Mouse (Mus musculus) induced T-regulatory cell, adult 2 months (primary cell): Measurements from ENCODE around the gene Adam23.
A peak's percentile ranks its signal among the peaks of the same experiment; 100 is the strongest.
"Not testable (repeated sequence)": the region's sequence is repeated elsewhere in the genome, so short reads cannot be mapped to it uniquely, and the experiment has no call there.

ENCODE experiments used
- DNase-seq: peaks from one replicate; pipeline ENCODE4 v3.0.0-alpha.2; 2012; ENCODE audit warnings: low read depth

The Adam23 gene

DNA sequence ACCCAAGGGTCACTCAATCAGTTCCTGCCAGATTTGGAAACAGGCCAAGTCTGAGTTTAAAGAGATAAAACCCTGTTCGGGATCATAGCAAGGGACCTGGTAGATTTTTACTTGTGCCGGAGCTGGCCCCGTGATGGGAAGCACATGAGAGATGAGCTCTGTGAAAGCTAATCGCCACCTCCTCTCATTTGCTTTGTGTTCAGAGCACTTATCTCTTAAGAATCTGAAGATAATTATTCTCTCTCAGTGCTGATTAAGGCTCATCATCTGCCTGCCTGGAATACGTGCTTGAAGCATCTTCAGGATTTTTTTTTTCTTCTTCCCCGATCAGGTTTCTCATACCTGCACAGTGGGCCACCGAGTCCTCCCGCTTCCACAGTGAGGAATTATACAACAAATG, 133.5 kb downstream of the Adam23 start:
- DNase-seq, result no peak

DNA sequence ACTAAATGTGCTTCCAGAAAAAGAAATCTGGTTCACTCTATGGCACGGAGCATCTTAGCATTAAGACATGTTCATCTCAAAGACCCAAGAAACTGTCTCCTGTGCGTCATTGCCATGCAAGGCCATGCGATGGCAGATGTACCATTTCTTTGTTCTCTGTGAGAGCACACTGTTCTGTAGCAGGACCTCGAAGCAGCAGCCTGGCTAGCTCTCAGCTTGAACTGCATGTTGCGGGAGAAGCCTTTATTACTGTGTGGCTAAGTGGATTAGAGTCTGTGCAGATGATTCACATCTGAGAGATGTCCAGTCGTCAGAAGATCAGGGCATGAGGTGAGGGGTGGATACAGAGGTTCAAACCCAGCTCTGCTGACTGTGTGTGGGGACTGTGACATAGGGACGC, 141.2 kb downstream of the Adam23 start:
- DNase-seq, result no peak

- DNase-seq, result no peak
Observed at GRCm38 (mm10) chr1:63603870-63604500, 158.3 kb downstream of the Adam23 start.

DNA sequence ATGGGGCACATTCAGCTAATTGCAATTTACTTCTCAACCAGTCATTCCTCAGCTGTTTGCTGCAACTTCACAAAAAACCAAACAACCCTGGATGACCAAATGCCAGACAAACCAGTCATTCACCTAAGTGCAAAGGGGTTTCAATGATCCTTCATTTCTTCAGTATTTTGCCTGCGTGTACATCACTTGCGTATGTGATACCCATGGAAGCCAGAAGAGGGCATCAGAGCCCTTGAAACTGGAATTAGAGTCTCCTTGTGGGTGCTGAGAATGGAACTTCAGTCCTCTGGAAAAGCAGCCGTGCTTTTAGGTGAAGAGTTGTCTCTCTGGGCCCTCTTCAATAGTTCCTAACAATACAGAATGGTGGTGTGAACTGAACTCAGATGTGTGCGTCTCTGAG, 163.9 kb downstream of the Adam23 start:
- no peak for DNase-seq

GRCm38 (mm10) chr1:63614594-63614993, 168.9 kb downstream of the Adam23 start:
- DNase-seq, result peak; percentile 10

DNA sequence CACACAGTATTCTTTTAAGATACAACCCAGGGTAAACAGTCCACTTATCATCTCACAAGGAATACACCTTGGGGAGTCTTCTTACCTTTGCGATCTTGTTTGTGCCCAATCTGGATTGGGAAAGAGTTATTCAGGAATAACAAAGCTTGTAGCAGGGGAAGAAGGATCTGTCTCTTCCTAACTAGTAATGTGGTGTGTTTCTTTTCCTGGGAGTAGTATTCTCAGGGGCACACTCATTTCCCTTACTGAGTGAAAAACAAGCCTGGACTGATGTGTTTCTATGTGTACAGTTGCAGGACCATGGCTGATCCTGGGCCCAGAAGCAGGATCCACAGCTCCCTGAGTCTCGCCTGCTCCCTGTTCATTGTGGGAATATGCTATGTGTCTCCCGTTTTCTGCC, 170.0 kb downstream of the Adam23 start, which contains the start of gene Gm39653:
Gene Gm39653 (plus strand): TSS at position 301 of the 400 bp plus-strand sequence.
- DNase-seq, result no peak

DNA sequence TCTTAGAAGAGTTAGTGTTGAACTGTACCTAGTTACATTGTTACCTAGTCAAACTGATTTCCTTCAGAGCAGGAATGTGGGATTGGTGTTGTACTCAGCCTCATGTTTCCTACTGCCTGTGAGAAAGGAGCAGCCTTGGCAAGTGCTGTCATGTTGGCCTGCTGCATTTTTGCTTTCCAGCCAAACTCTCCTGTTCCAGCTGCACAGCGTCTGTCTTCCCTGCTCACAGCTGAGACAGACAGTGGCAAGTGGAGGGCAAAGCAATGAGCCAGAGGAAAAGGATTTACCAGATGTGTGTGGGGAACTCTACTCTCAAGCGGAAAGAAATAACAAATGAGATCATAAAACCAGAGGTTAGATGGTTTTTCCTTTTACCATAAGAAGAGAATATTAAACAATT, 182.5 kb downstream of the Adam23 start:
- no peak for DNase-seq

GRCm38 (mm10) chr1:63630390-63630789, 184.7 kb downstream of the Adam23 start:
- not testable (repeated sequence) for DNase-seq

DNA sequence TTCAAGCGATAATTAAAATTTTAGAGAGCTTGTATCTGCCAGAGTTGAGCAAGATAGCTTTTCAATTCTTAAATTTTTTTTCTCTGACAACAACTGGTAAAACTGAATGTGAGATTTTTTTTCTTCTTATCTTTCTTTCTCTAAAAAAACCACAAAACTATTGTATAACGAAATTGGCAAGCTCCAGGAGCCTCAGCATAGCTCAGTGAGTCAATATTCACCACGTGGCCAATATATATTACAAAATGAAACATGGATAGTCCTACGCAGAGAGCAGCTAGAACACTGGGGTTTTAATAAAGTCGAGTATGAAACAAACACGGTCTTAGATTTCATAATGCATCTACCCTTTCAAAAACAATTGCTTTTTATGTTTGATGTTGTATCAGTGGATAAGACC, 194.2 kb downstream of the Adam23 start:
- DNase-seq, result no peak
